Mouse (Mus musculus) myocyte (in vitro differentiated cells): Measurements from ENCODE around the gene Ino80d.

Source experiments
- E2F4 ChIP-seq: IDR thresholded peaks from one replicate; pipeline ENCODE4 v1.6.1; 2011; ENCODE audit warnings: mild to moderate bottlenecking, control low read depth, moderate library complexity; ENCODE audit not compliant: insufficient read depth
- POLR2A ChIP-seq: IDR thresholded peaks from one replicate; pipeline ENCODE4 v1.6.1; 2011; ENCODE audit warnings: low read depth, mild to moderate bottlenecking, control low read depth, moderate library complexity; ENCODE audit not compliant: insufficient read length
- POLR2AphosphoS2 ChIP-seq: IDR thresholded peaks from one replicate; pipeline ENCODE4 v1.6.1; 2011; ENCODE audit warnings: low read depth, control low read depth; ENCODE audit not compliant: insufficient read length
- TCF12 ChIP-seq: IDR thresholded peaks from one replicate; pipeline ENCODE4 v1.6.1; 2011; ENCODE audit warnings: mild to moderate bottlenecking, control low read depth; ENCODE audit not compliant: poor library complexity, insufficient read depth, severe bottlenecking
- USF1 ChIP-seq: IDR thresholded peaks from one replicate; pipeline ENCODE4 v1.6.1; 2011; ENCODE audit warnings: low read depth, mild to moderate bottlenecking, control low read depth, moderate library complexity

GRCm38 (mm10) chr1:63134530-63134929 is 20.1 kb upstream of the Ino80d start:
- no peak for TF ChIP-seq POLR2A
- TF ChIP-seq TCF12: no peak
- TF ChIP-seq POLR2AphosphoS2: no peak
- no peak for TF ChIP-seq USF1
- TF ChIP-seq E2F4: no peak
